Mouse (Mus musculus): ENCODE results near the gene Knop1.

The Knop1 gene

GRCm38 (mm10) chr7:118797600-118797999 is 58.5 kb downstream of the Knop1 start:
- DNase-seq (ENCODE audit: low spot score): no peak

GRCm38 (mm10) chr7:118796838-118797237 is 59.2 kb downstream of the Knop1 start:
- DNase-seq (ENCODE audit: low spot score): no peak

- DNase-seq (ENCODE audit: low spot score): no peak
These were observed 60.3 kb downstream of the Knop1 start for GRCm38 (mm10) chr7:118795779-118796178.

- no peak for DNase-seq (ENCODE audit: low spot score)
These were observed 62.2 kb downstream of the Knop1 start for GRCm38 (mm10) chr7:118793899-118794298.

Data from ovary, postnatal 10 days (tissue).